Mouse (Mus musculus): ENCODE results near the gene Rab6b. TPM values are rescaled to one million over a fixed set of nuclear protein-coding genes. Genes with fewer than 3 reads are reported as not detected.
A peak's percentile ranks its signal among the peaks of the same experiment; 100 is the strongest.

The Rab6b gene
- total and polyA plus RNA-seq, 3 experiments = 0.04 to 0.19 TPM; not detected in 1

DNA sequence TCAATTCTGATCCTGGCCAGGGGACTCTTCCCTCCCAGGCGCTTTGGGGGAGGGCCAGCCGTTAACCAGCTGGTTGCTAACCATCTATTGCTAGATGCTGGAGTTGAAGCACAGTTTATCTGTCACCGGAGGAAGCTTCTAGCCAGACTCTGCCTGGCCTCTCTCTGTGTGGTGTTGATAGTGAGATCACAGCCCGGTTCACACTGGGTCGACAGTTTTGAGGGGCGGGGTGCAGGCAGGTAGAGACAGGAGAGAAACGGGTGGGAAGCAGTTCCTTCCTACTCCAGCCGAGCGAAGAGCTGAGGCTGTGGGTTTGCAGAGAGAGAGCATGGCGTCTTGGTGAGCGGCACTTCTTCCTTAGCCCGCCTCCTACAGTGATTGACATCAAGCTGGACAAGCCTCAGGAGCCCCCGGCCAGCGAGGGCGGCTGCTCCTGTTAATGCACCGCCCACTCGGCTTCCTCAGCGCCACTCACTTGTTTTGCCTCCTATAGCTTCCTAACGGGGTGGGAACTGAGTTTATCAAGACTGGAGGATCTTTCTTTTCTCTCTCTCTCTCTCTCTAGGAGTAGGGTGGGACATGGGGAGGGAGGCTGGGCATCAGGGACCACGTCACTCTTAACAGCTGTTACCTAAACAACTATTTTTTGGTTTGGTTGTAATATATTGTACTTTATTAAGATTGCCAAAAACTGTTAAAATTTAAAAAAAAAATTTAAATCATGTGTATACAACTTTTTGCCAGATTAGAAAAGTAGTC lies 69.4 kb downstream of the Rab6b start:
- Histone ChIP-seq H3K9ac (ENCODE audit: insufficient read depth, low read depth) (no peak overlapping the region), H3K79me2 (replicated peaks; ENCODE audit: control insufficient read depth, extremely low read depth, insufficient read depth, poor library complexity, severe bottlenecking) (no peaks in the 10 kb centered on the region), H3K4me1 (ENCODE audit: control insufficient read depth in 1 of 2, insufficient read depth in 2 of 2) (0 out of 4 replicates have a peak, but pooled peaks cover 2 to 3% of the 10 kb centered on the region in 2 experiments), H3K4me2 (ENCODE audit: insufficient read depth, low read depth, poor library complexity, severe bottlenecking) (peak overlapping the region; percentile 4), H3K9me3 (replicated peaks; ENCODE audit: low read length) (no peaks in the 10 kb centered on the region), H3K27ac (ENCODE audit: insufficient read depth, low read depth) (no peak overlapping the region), H3K36me3 (replicated peaks in 1 of 2; ENCODE audit: control insufficient read depth in 1 of 2, insufficient read depth in 1 of 2, low read length in 1 of 2) (no peaks in the 10 kb centered on the region), H3K27me3 (replicated peaks) (peaks cover 9% of the 10 kb centered on the region), H3K4me3 (replicated peaks in 1 of 3; ENCODE audit: low read depth in 2 of 3, low read length in 2 of 3, poor library complexity in 1 of 3) (no peak overlapping the region)
- TF ChIP-seq POLR2A (IDR thresholded peaks at IDR 0.05; ENCODE audit: low read depth, low read length) = peak; percentile 46
- TF ChIP-seq ETS1 (conservative IDR thresholded peaks at IDR 0.05; ENCODE audit: low read depth, low read length) = no peak
- TF ChIP-seq ELF1 (IDR thresholded peaks at IDR 0.05; ENCODE audit: low read depth, low read length) = 0 out of 2 replicates have a peak, but pooled peaks have one; percentile 12
- dilution Hi-C loops (cut with MboI; ENCODE audit: extremely low pct_ligation_motif_present, extremely low pct_unique_long_range_greater_than_20kb, low sequenced_read_pairs) (no loop called here), in situ Hi-C loops (cut with MboI; ENCODE audit: low pct_ligation_motif_present, low pct_unique_long_range_greater_than_20kb, low sequenced_read_pairs) (no loop called here)
- DNase-seq (ENCODE audit: extremely low read depth) = no peak

GRCm38 (mm10) chr9:103181886-103182285 lies 70.3 kb downstream of the Rab6b start:
- no peak overlapping the region for H3K4me3 ChIP-seq (replicated peaks in 1 of 3; ENCODE audit: low read depth in 2 of 3, low read length in 2 of 3, poor library complexity in 1 of 3)
- H3K27me3 ChIP-seq (replicated peaks) = peaks cover 9% of the 10 kb centered on the region
- no peak overlapping the region for H3K4me2 ChIP-seq (ENCODE audit: insufficient read depth, low read depth, poor library complexity, severe bottlenecking)
- in situ Hi-C loops (cut with MboI; ENCODE audit: low pct_ligation_motif_present, low pct_unique_long_range_greater_than_20kb, low sequenced_read_pairs) (no loop called here), dilution Hi-C loops (cut with MboI; ENCODE audit: extremely low pct_ligation_motif_present, extremely low pct_unique_long_range_greater_than_20kb, low sequenced_read_pairs) (no loop called here)
- H3K36me3 ChIP-seq (replicated peaks in 1 of 2; ENCODE audit: control insufficient read depth in 1 of 2, insufficient read depth in 1 of 2, low read length in 1 of 2) = peaks cover 0 to 2% of the 10 kb centered on the region in 2 experiments
- 0 out of 4 replicates have a peak, but pooled peaks cover 2 to 3% of the 10 kb centered on the region in 2 experiments for H3K4me1 ChIP-seq (ENCODE audit: control insufficient read depth in 1 of 2, insufficient read depth in 2 of 2)
- DNase-seq (ENCODE audit: extremely low read depth) = no peak
- H3K9ac ChIP-seq (ENCODE audit: insufficient read depth, low read depth) = no peak overlapping the region
- no peak overlapping the region for H3K27ac ChIP-seq (ENCODE audit: insufficient read depth, low read depth)
- H3K79me2 ChIP-seq (replicated peaks; ENCODE audit: control insufficient read depth, extremely low read depth, insufficient read depth, poor library complexity, severe bottlenecking) = no peaks in the 10 kb centered on the region
- TF ChIP-seq CHD2 (IDR thresholded peaks at IDR 0.05; ENCODE audit: low read length) (no peak), POLR2A (IDR thresholded peaks at IDR 0.05; ENCODE audit: low read depth, low read length) (no peak), IRF4 (IDR thresholded peaks at IDR 0.05; ENCODE audit: low read depth, low read length) (no peak), SMC3 (IDR thresholded peaks at IDR 0.05; ENCODE audit: low read depth, low read length) (no peak), ZMIZ1 (IDR thresholded peaks at IDR 0.05; ENCODE audit: low read depth, low read length) (no peak)
- no peaks in the 10 kb centered on the region for H3K9me3 ChIP-seq (replicated peaks; ENCODE audit: low read length)

DNA sequence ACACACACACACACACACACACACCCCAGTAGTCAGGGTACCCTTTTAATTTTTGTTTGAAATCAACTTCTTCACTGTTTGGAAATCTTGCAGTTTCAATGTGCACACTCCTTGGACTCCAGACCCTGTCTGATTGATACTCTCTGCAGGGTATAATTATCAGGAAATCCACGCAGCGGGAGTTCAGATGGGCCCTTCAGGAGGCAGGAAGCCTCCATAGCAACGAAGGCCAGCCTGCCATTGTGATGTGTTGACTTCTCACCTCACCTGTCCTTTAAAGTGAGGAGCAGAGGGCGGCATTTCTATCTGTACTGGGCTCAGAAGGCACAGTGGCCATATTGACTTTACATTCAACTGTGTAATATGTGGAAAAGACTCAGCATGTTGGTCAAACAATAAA lies 73.3 kb downstream of the Rab6b start:
- Histone ChIP-seq H3K79me2 (replicated peaks; ENCODE audit: control insufficient read depth, extremely low read depth, insufficient read depth, poor library complexity, severe bottlenecking) (no peaks in the 10 kb centered on the region), H3K4me2 (ENCODE audit: insufficient read depth, low read depth, poor library complexity, severe bottlenecking) (no peak overlapping the region), H3K27ac (ENCODE audit: insufficient read depth, low read depth) (no peak overlapping the region), H3K4me3 (replicated peaks in 1 of 3; ENCODE audit: low read depth in 2 of 3, low read length in 2 of 3, poor library complexity in 1 of 3) (no peak overlapping the region), H3K27me3 (replicated peaks) (no peaks in the 10 kb centered on the region), H3K9me3 (replicated peaks; ENCODE audit: low read length) (no peaks in the 10 kb centered on the region), H3K36me3 (replicated peaks in 1 of 2; ENCODE audit: control insufficient read depth in 1 of 2, insufficient read depth in 1 of 2, low read length in 1 of 2) (peaks cover 17 to 24% of the 10 kb centered on the region in 2 experiments), H3K9ac (ENCODE audit: insufficient read depth, low read depth) (no peak overlapping the region), H3K4me1 (ENCODE audit: control insufficient read depth in 1 of 2, insufficient read depth in 2 of 2) (0 out of 4 replicates have a peak, but pooled peaks cover 2 to 3% of the 10 kb centered on the region in 2 experiments)
- DNase-seq (ENCODE audit: extremely low read depth) = no peak
- dilution Hi-C loops (cut with MboI; ENCODE audit: extremely low pct_ligation_motif_present, extremely low pct_unique_long_range_greater_than_20kb, low sequenced_read_pairs) (no loop called here), in situ Hi-C loops (cut with MboI; ENCODE audit: low pct_ligation_motif_present, low pct_unique_long_range_greater_than_20kb, low sequenced_read_pairs) (no loop called here)
- no peak for TF ChIP-seq SIN3A (IDR thresholded peaks at IDR 0.05; ENCODE audit: low read length)
- TF ChIP-seq PAX5 (IDR thresholded peaks at IDR 0.05; ENCODE audit: low read length) = no peak
- no peak for TF ChIP-seq JUND (conservative IDR thresholded peaks at IDR 0.05; ENCODE audit: low read depth, low read length)
- no peak for TF ChIP-seq BHLHE40 (IDR thresholded peaks at IDR 0.05; ENCODE audit: low read depth, low read length)
- TF ChIP-seq POLR2A (IDR thresholded peaks at IDR 0.05; ENCODE audit: low read depth, low read length) = no peak
- no peak for TF ChIP-seq MAX (IDR thresholded peaks at IDR 0.05; ENCODE audit: low read length)
- TF ChIP-seq NRF1 (IDR thresholded peaks at IDR 0.05; ENCODE audit: low read depth, low read length) = no peak
- TF ChIP-seq MYC (IDR thresholded peaks at IDR 0.05; ENCODE audit: low read depth, low read length) = no peak
- no peak for TF ChIP-seq USF2 (conservative IDR thresholded peaks at IDR 0.05; ENCODE audit: low read depth, low read length)
- no peak for TF ChIP-seq MXI1 (IDR thresholded peaks at IDR 0.05; ENCODE audit: low read depth, low read length)
- TF ChIP-seq CHD1 (IDR thresholded peaks at IDR 0.05; ENCODE audit: low read depth, low read length) = no peak

All from CH12.LX (cell line).